Mouse (Mus musculus) C2C12 (cell line): ENCODE results near the gene Nepn.

Source experiments
- CEBPB ChIP-seq: IDR thresholded peaks from one replicate; pipeline ENCODE4 v1.6.1; 2011; ENCODE audit warnings: low read depth, mild to moderate bottlenecking, control low read depth, moderate library complexity
- CTCF ChIP-seq: IDR thresholded peaks from one replicate; pipeline ENCODE4 v1.5.1; 2011; ENCODE audit not compliant: control insufficient read depth, insufficient read depth, insufficient read length
- FOSL1 ChIP-seq: IDR thresholded peaks from one replicate; pipeline ENCODE4 v1.8.0; 2011; ENCODE audit warnings: mild to moderate bottlenecking, low read length; ENCODE audit not compliant: poor library complexity, insufficient read depth, severe bottlenecking
- MAX ChIP-seq: IDR thresholded peaks from one replicate; pipeline ENCODE4 v1.6.1; 2011; ENCODE audit warnings: mild to moderate bottlenecking, control low read depth
- MYOD1 ChIP-seq: IDR thresholded peaks from one replicate; pipeline ENCODE4 v1.6.1; 2011; ENCODE audit warnings: low read depth; ENCODE audit not compliant: control insufficient read depth, insufficient read length
- USF1 ChIP-seq: IDR thresholded peaks from one replicate; pipeline ENCODE4 v1.6.1; 2011; ENCODE audit warnings: low read depth, mild to moderate bottlenecking, control low read depth, moderate library complexity

DNA sequence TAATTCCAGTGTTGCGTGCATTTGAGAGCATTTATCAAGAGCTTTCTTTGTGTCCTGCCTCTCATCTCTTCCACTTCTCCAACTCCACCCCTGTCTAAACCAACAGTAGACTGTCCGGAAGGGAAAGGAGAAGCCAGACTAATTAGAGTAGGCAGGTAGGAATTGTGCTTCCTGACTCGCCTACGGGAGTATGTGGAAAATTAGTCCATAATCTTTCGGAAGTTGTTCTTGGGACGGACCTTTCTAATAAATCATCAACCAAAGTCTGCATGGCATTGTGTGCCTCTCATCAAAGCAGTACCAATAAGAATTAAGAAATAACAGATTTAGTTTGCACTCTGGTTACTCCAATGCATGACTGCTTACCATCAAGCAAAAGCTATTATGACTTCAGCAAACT, 5.8 kb upstream of the Nepn start:
- TF ChIP-seq CTCF, result no peak
- no peak for TF ChIP-seq CEBPB
- TF ChIP-seq MAX, result no peak
- no peak for TF ChIP-seq USF1
- no peak for TF ChIP-seq MYOD1
- no peak for TF ChIP-seq FOSL1
